ENCODE assay signal across 7 mouse cellular contexts in the genomic region with DNA sequence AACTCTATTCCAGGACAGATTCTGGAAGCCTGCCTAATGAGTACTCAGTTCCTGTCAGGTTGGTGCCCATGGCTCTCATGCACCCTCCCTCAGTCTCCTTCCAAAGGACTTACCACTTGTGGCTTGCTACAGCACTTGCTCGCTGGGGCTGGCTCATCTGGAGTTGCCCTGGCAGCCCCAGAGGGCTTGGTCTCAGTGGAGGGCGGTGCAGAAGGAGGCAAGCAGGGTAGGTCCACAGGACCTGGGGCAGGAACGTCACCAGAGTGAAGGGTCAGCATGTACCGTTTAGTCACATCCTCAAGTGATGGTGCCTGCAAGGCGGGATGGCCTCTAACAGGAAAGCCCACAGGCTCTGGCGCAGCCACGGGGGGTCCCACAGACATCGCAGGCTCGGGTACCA. TPM values are rescaled to one million over a fixed set of nuclear protein-coding genes. Genes with fewer than 3 reads are reported as not detected.
A peak's percentile ranks its signal among the peaks of the same experiment; 100 is the strongest.
DNase-seq lines count a peak whose midpoint lies in the region; ATAC-seq lines count a peak whose summit lies in the region.

No protein-coding gene starts in this region.

- DNase-seq in neural tube, embryonic 11.5 days (ENCODE audit: low spot score): no peak
- DNase-seq in neural tube, embryonic 10.5 days (ENCODE audit: extremely low spot score, low spot score): no peak
- DNase-seq in right cerebral cortex, postnatal 25 days: no peak
- DNase-seq in cerebellum, adult 8-10 months: no peak

- H3K4me3 ChIP-seq in neural tube, embryonic 11.5 days (ENCODE audit: low read depth, low read length): peak overlapping the region; percentile 69
- H3K4me3 ChIP-seq in hindbrain, embryonic 15.5 days: peak overlapping the region; percentile 9
- H3K4me3 ChIP-seq in liver, embryonic 16.5 days (ENCODE audit: low read depth, low read length): 0 out of 2 replicates have a peak overlapping the region, but pooled peaks have one; percentile 5

- WGBS in neural tube, embryonic 11.5 days: 53% methylated on average over 9 of the region's 9 CpGs
- 64% methylated on average over 9 of the region's 9 CpGs for WGBS in hindbrain, embryonic 15.5 days
- 61% methylated on average over 9 of the region's 9 CpGs for WGBS in liver, embryonic 16.5 days (ENCODE audit: insufficient replicate concordance)

- H3K9ac ChIP-seq in neural tube, embryonic 11.5 days (ENCODE audit: low read length): no peak overlapping the region
- no peak overlapping the region for H3K9ac ChIP-seq in hindbrain, embryonic 15.5 days
- H3K9ac ChIP-seq in liver, embryonic 16.5 days (ENCODE audit: low read depth, low read length): no peak overlapping the region

- H3K4me1 ChIP-seq in neural tube, embryonic 11.5 days (ENCODE audit: control insufficient read depth, insufficient read depth, low read length): peaks cover 66% of the 10 kb centered on the region
- H3K4me1 ChIP-seq in hindbrain, embryonic 15.5 days (replicated peaks): peaks cover 62% of the 10 kb centered on the region
- peaks cover 6% of the 10 kb centered on the region; the same call in 1 of the 2 replicates for H3K4me1 ChIP-seq in liver, embryonic 16.5 days (ENCODE audit: control insufficient read depth, low read depth, low read length)

- H3K27me3 ChIP-seq in neural tube, embryonic 11.5 days (ENCODE audit: control insufficient read depth, insufficient read depth, low read length): no peaks in the 10 kb centered on the region
- peaks cover 39% of the 10 kb centered on the region for H3K27me3 ChIP-seq in hindbrain, embryonic 15.5 days
- H3K27me3 ChIP-seq in liver, embryonic 16.5 days (ENCODE audit: control insufficient read depth, insufficient read depth, low read depth, low read length): peaks cover 44% of the 10 kb centered on the region

- H3K27ac ChIP-seq in neural tube, embryonic 11.5 days (ENCODE audit: low read depth, low read length): no peak overlapping the region
- H3K27ac ChIP-seq in hindbrain, embryonic 15.5 days (replicated peaks): no peak overlapping the region
- H3K27ac ChIP-seq in liver, embryonic 16.5 days (ENCODE audit: low read length): no peak overlapping the region

- no peaks in the 10 kb centered on the region for H3K9me3 ChIP-seq in neural tube, embryonic 11.5 days (ENCODE audit: control insufficient read depth, low read length)
- no peaks in the 10 kb centered on the region for H3K9me3 ChIP-seq in hindbrain, embryonic 15.5 days
- H3K9me3 ChIP-seq in liver, embryonic 16.5 days (replicated peaks; ENCODE audit: control insufficient read depth, low read length): no peaks in the 10 kb centered on the region

- H3K4me2 ChIP-seq in neural tube, embryonic 11.5 days (ENCODE audit: low read depth): peak overlapping the region; percentile 87
- peak overlapping the region; percentile 87 for H3K4me2 ChIP-seq in hindbrain, embryonic 15.5 days
- H3K4me2 ChIP-seq in liver, embryonic 16.5 days (ENCODE audit: low read depth, low read length): peak overlapping the region; percentile 18

- ATAC-seq in neural tube, embryonic 11.5 days (ENCODE audit: insufficient read depth, low FRiP score, low TSS enrichment): no peak
- no peak for ATAC-seq in hindbrain, embryonic 15.5 days (ENCODE audit: low FRiP score, low read depth)
- ATAC-seq in liver, embryonic 16.5 days (ENCODE audit: low read depth): no peak
- ATAC-seq in frontal cortex, adult (ENCODE audit: low TSS enrichment): no peak

- no peaks in the 10 kb centered on the region for H3K36me3 ChIP-seq in neural tube, embryonic 11.5 days (ENCODE audit: control insufficient read depth, insufficient read depth, low read length)
- H3K36me3 ChIP-seq in hindbrain, embryonic 15.5 days: no peaks in the 10 kb centered on the region
- no peaks in the 10 kb centered on the region for H3K36me3 ChIP-seq in liver, embryonic 16.5 days (ENCODE audit: control insufficient read depth, insufficient read depth)

RNA-seq across cellular contexts. Expression of gene Arhgef17, which starts 3.5 kb away (rescaled TPM):
- 9.7 and 10.7 TPM in 2 replicates for polyA plus RNA-seq in neural tube, embryonic 11.5 days (2014; fragmentation: Nextera tagmentation; extraction: Ambion mirVana)
- polyA plus RNA-seq in hindbrain, embryonic 15.5 days (2015; fragmentation: Nextera tagmentation; extraction: Ambion mirVana): 12.9 and 14.6 TPM in 2 replicates
- 0.57 and 0.87 TPM in 2 replicates for polyA plus RNA-seq in liver, embryonic 16.5 days (2015; fragmentation: Nextera tagmentation; extraction: Ambion mirVana)

RNA-seq across cellular contexts. Expression of gene P2ry6, which starts 46.0 kb away (rescaled TPM):
- polyA plus RNA-seq in neural tube, embryonic 11.5 days (2014; fragmentation: Nextera tagmentation; extraction: Ambion mirVana): 2.0 and 3.1 TPM in 2 replicates
- polyA plus RNA-seq in hindbrain, embryonic 15.5 days (2015; fragmentation: Nextera tagmentation; extraction: Ambion mirVana): 3.2 and 4.4 TPM in 2 replicates
- 4.9 and 6.3 TPM in 2 replicates for polyA plus RNA-seq in liver, embryonic 16.5 days (2015; fragmentation: Nextera tagmentation; extraction: Ambion mirVana)

Comparison
In these comparisons a context has a peak if more than half of its experiments do, and no peak if none do; other contexts are left out.
1. H3K4me2 ChIP-seq: peak in every context shown above with its lines; median percentile 87 in neural tube, embryonic 11.5 days; 87 in hindbrain, embryonic 15.5 days; 18 in liver, embryonic 16.5 days.
2. H3K4me3 ChIP-seq: peak in every context shown above with its lines; median percentile 69 in neural tube, embryonic 11.5 days; 9 in hindbrain, embryonic 15.5 days; 5 in liver, embryonic 16.5 days.